11 mouse cellular contexts compared by ENCODE assay signal in the genomic region with DNA sequence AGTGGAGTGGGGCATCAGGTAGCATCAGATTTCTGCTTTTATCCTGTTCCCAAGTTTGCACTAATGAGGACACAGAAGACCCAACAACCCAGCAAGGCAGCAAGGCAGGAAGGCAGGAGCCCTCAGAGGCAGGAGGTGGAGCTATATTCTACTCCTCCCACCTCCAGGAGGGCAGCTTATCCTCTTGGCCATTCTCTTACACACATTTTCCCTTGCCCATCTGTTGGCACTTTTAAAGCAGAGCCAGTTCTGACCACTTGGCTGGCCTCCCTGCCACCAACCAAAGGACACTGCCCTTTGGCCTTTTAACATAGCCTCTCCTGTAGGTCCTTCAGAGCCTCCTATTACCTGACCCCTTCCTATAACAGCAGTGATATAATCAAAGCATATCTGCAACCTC.
DNase-seq lines count a peak whose midpoint lies in the region; ATAC-seq lines count a peak whose summit lies in the region.
"Had no signal": no experiment of that assay in that cellular context is flagged by ENCODE, and none has a peak within 500 bp of the region (broad histone marks: within the 10 kb centered on the region; RNA-seq: fewer than 3 reads in every experiment).

No protein-coding gene starts in this region.

- H3K9me3 ChIP-seq in heart, embryonic 11.5 days (replicated peaks; ENCODE audit: control insufficient read depth, low read length) = no peaks in the 10 kb centered on the region
- H3K9me3 ChIP-seq in kidney, embryonic 14.5 days (ENCODE audit: control insufficient read depth, low read length) = no peaks in the 10 kb centered on the region
- H3K9me3 ChIP-seq: forebrain, embryonic 12.5 days had no signal

- no peak overlapping the region for H3K4me3 ChIP-seq in heart, embryonic 11.5 days (ENCODE audit: low read depth, low read length)
- no peak overlapping the region for H3K4me3 ChIP-seq in kidney, embryonic 14.5 days (ENCODE audit: low read length)
- H3K4me3 ChIP-seq: forebrain, embryonic 12.5 days had no signal

- ATAC-seq in heart, embryonic 11.5 days (replicated peaks; ENCODE audit: insufficient number of reproducible peaks, low FRiP score, low TSS enrichment) = no peak
- ATAC-seq in kidney, embryonic 14.5 days (ENCODE audit: low FRiP score, low TSS enrichment) = no peak
- peak; percentile 30; the same call in 1 of the 2 replicates for ATAC-seq in erythroid progenitor cell, adult 5-6 weeks (replicated peaks; ENCODE audit: low FRiP score, poor library complexity, severe bottlenecking)

- peak overlapping the region; percentile 91; the same call in 1 of the 2 replicates for H3K27ac ChIP-seq in heart, embryonic 11.5 days (ENCODE audit: low read depth, low read length)
- H3K27ac ChIP-seq in kidney, embryonic 14.5 days (ENCODE audit: low read depth, low read length) = no peak overlapping the region

- H3K36me3 ChIP-seq in heart, embryonic 11.5 days (ENCODE audit: control insufficient read depth, insufficient read depth, low read length) = no peaks in the 10 kb centered on the region
- no peaks in the 10 kb centered on the region for H3K36me3 ChIP-seq in kidney, embryonic 14.5 days (ENCODE audit: control insufficient read depth, insufficient read depth, low read length)
- H3K36me3 ChIP-seq: forebrain, embryonic 12.5 days had no signal

- H3K27me3 ChIP-seq in heart, embryonic 11.5 days (ENCODE audit: control insufficient read depth, insufficient read depth, low read length) = no peaks in the 10 kb centered on the region
- no peaks in the 10 kb centered on the region for H3K27me3 ChIP-seq in kidney, embryonic 14.5 days (ENCODE audit: control insufficient read depth, insufficient read depth, low read length)
- H3K27me3 ChIP-seq: forebrain, embryonic 12.5 days had no signal

- peaks cover 94% of the 10 kb centered on the region for H3K4me1 ChIP-seq in heart, embryonic 11.5 days (ENCODE audit: control insufficient read depth, insufficient read depth, low read length)
- H3K4me1 ChIP-seq in kidney, embryonic 14.5 days (ENCODE audit: control insufficient read depth, insufficient read depth, low read length) = peaks cover 15% of the 10 kb centered on the region

- H3K9ac ChIP-seq in heart, embryonic 11.5 days (ENCODE audit: low read depth, low read length) = no peak overlapping the region
- H3K9ac ChIP-seq in kidney, embryonic 14.5 days (ENCODE audit: low read depth, low read length) = no peak overlapping the region
- H3K9ac ChIP-seq: forebrain, embryonic 12.5 days had no signal

- intact Hi-C loops in heart, postnatal 25 days (cut with DNase I) = no loop called here

- no peak overlapping the region for H3K4me2 ChIP-seq in heart, embryonic 11.5 days
- no peak overlapping the region for H3K4me2 ChIP-seq in kidney, embryonic 14.5 days (replicated peaks; ENCODE audit: low read depth, low read length)
- H3K4me2 ChIP-seq: forebrain, embryonic 12.5 days had no signal

- no peak for DNase-seq in heart, postnatal 25 days (ENCODE audit: low spot score)
- DNase-seq in kidney, postnatal 25 days = peak; percentile 45 to 73
- DNase-seq in cerebellum, adult 9-11 months = peak; percentile 73
- no peak for DNase-seq in frontal cortex, adult 2 months (ENCODE audit: extremely low spot score in 1 of 2, low spot score in 1 of 2)
- no peak for DNase-seq in right cerebral cortex, postnatal 10 days (ENCODE audit: low spot score in 2 of 2)
- DNase-seq: layer of hippocampus, postnatal 36 days; thymus, postnatal 36 days had no signal

Comparison
In these comparisons a context has a peak if more than half of its experiments do, and no peak if none do; other contexts are left out.
1. DNase-seq: peak in kidney, postnatal 25 days (2 of 2) and cerebellum, adult 9-11 months (single experiment); none in heart, postnatal 25 days (single experiment), frontal cortex, adult 2 months (0 of 2) and right cerebral cortex, postnatal 10 days (0 of 2).